Mouse (Mus musculus): ENCODE measurements at regions not wholly inside any gene's neighbourhood (a gene's known extent, or its start where the extent isn't known, plus 50 kb on each side); places are given as distances from the start of the nearest gene placed in this dataset.

DNA sequence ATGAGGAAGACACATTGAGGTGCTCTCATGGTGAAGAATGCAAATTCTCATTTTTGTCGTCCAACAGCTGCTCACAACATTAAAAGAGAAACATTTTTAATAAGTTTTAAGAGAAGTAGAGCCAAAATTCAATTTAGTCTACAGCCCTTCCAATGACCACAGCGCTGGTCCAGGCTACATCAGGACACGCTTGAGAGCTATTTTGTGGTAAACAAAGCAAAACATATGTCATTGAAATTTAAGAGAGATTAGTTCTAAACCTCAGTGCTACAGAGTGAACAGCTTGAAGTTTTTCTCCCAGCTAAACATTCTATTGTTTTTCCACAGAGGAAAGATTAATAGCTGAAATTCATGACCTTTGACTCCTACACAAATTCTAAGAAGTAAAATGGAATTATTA, 1820.8 kb upstream of the Acvr2a start:
- Histone ChIP-seq H3K9me3 (replicated peaks; ENCODE audit: control insufficient read depth, low read length, poor library complexity, severe bottlenecking) (no peaks in the 10 kb centered on the region), H3K36me3 (ENCODE audit: control insufficient read depth, insufficient read depth, low read length) (no peaks in the 10 kb centered on the region), H3K4me1 (ENCODE audit: control insufficient read depth, insufficient read depth, low read length) (no peaks in the 10 kb centered on the region), H3K4me2 (ENCODE audit: low read length) (no peak overlapping the region), H3K4me3 (ENCODE audit: low read depth, low read length) (no peak overlapping the region), H3K27ac (ENCODE audit: low read length) (no peak overlapping the region), H3K9ac (ENCODE audit: low read depth, low read length) (no peak overlapping the region), H3K27me3 (ENCODE audit: control insufficient read depth, insufficient read depth, low read depth, low read length) (no peaks in the 10 kb centered on the region)
- 80% methylated on average over 3 of the region's 3 CpGs for WGBS
- no peak for ATAC-seq

DNA sequence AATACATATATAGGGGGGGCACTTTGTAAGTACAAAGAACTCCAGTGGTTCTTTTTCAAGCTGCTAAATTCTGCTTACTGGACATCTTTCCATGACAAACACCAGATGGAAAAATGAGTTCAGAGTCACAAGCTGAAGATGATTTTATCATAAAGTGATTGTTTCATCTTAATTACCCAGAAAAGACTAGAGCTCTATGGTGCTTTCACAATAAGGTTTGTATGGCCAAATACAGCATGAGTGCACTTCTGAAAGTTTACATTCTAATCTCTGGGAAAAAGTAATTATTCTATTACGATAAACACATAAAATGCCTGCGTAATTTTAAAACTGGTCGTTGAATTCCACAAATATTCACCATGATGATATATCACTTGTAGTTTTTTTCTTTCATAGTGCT, 1821.2 kb upstream of the Acvr2a start:
- no peaks in the 10 kb centered on the region for H3K4me1 ChIP-seq (ENCODE audit: control insufficient read depth, insufficient read depth, low read length)
- H3K27ac ChIP-seq (ENCODE audit: low read length), result no peak overlapping the region
- no peak overlapping the region for H3K9ac ChIP-seq (ENCODE audit: low read depth, low read length)
- H3K9me3 ChIP-seq (replicated peaks; ENCODE audit: control insufficient read depth, low read length, poor library complexity, severe bottlenecking), result no peaks in the 10 kb centered on the region
- no peaks in the 10 kb centered on the region for H3K27me3 ChIP-seq (ENCODE audit: control insufficient read depth, insufficient read depth, low read depth, low read length)
- no peak for ATAC-seq
- WGBS, result 95% methylated on average over 3 of the region's 3 CpGs
- no peaks in the 10 kb centered on the region for H3K36me3 ChIP-seq (ENCODE audit: control insufficient read depth, insufficient read depth, low read length)
- no peak overlapping the region for H3K4me3 ChIP-seq (ENCODE audit: low read depth, low read length)
- no peak overlapping the region for H3K4me2 ChIP-seq (ENCODE audit: low read length)

DNA sequence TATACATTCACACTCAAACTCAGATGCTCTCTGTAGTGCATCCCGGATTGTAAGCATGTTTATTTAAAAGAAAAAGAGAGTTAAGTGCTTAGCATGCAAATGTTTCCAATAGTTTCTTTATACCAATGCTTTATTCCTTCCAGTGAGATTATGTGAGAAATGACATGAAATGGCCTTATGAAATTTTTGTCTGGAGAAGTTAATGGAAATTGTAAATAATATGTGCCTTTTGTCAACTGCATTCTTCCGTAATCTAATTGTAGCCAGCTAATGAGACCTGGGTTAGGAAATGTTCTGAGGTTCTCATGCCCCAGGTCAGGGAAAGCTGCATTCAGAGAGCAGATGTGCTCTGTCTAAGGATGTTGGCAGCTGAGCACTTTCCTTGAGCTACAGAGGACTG, 1827.2 kb upstream of the Acvr2a start:
- WGBS, result 89% methylated on average over 2 of the region's 2 CpGs

DNA sequence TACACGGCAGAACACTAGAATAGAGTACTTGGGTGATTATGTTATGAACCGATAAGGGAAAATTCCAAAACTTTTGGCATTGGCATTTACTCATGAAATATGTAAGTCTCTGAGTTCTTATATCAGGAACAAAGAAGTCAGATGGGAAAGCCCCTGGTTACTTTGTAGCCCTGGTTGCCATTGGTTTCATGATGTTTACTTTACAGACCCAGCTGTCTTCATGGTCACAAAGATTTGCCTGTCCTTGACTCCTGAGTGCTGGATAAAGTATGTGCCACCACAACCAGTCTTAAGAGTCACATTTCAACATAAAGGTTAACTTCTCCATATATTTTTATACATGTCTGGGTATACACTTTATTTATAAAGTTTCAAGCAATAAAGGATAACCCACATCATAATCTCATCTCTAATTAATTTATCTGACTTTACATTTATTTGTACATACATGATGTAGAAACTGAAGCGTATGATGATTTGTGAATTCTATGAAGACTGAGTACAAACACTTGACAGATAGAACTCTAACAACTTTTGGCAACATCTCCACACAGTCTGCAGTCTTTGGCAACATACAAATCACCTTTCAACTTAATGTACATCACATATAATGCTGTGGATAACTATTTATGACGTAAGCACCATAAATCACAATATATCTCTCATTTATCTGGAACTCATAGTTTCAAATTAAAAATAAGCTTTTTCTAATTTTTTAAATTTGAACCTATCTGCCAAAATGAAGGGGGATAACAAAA, 1827.8 kb upstream of the Acvr2a start:
- H3K9ac ChIP-seq (ENCODE audit: low read depth, low read length), result no peak overlapping the region
- H3K36me3 ChIP-seq (ENCODE audit: control insufficient read depth, insufficient read depth, low read length), result no peaks in the 10 kb centered on the region
- no peaks in the 10 kb centered on the region for H3K27me3 ChIP-seq (ENCODE audit: control insufficient read depth, insufficient read depth, low read depth, low read length)
- no peaks in the 10 kb centered on the region for H3K9me3 ChIP-seq (replicated peaks; ENCODE audit: control insufficient read depth, low read length, poor library complexity, severe bottlenecking)
- H3K4me1 ChIP-seq (ENCODE audit: control insufficient read depth, insufficient read depth, low read length), result no peaks in the 10 kb centered on the region
- no peak overlapping the region for H3K27ac ChIP-seq (ENCODE audit: low read length)
- H3K4me2 ChIP-seq (ENCODE audit: low read length), result no peak overlapping the region
- ATAC-seq, result no peak
- 88% methylated on average over 4 of the region's 4 CpGs for WGBS
- H3K4me3 ChIP-seq (ENCODE audit: low read depth, low read length), result no peak overlapping the region

More for the DNA sequence above, 1827.2 kb upstream of the Acvr2a start:
- Histone ChIP-seq H3K9ac (ENCODE audit: low read depth, low read length) (no peak overlapping the region), H3K9me3 (replicated peaks; ENCODE audit: control insufficient read depth, low read length, poor library complexity, severe bottlenecking) (no peaks in the 10 kb centered on the region), H3K36me3 (ENCODE audit: control insufficient read depth, insufficient read depth, low read length) (no peaks in the 10 kb centered on the region), H3K27ac (ENCODE audit: low read length) (no peak overlapping the region), H3K4me1 (ENCODE audit: control insufficient read depth, insufficient read depth, low read length) (no peaks in the 10 kb centered on the region), H3K4me3 (ENCODE audit: low read depth, low read length) (no peak overlapping the region), H3K27me3 (ENCODE audit: control insufficient read depth, insufficient read depth, low read depth, low read length) (no peaks in the 10 kb centered on the region), H3K4me2 (ENCODE audit: low read length) (no peak overlapping the region)
- no peak for ATAC-seq

DNA sequence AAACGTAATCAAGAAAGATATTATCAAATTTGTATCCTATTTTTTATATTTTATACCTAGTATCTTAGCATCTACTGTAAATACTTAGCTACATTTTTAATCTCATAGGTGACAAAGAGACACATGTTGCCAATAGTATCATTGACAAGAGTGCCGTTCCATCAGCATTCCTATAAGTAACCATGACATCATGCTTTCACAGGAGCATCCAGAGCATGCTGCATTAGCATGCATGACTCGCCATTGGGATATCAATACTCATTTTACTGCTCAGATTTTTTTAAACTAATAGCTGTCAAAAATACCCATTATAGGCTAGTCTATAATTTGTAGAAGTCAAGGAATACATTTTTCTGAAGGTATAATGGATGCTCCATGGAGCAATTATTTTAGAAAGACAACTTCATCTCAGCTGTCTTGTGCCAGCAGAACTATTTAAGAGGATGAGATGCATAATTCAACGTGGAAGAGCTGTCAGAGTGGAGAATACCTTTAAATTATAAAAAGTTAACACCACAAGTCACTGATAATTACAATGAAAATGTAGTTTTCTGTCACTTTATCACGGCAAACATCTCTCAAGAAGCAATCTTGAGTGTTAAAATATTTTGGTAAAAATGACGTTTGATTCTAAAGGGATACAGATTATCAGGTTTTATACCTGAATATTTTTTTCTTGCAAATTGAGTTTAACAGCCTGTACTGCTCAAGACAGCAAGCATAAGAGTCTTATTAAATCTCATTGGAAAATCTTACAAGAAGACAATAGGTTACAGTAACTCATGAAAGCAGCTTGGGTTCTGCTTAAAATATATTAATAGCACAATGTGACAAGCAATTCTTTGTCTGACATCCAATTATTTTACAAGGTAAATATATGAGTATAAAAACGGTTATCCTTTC, 1823.7 kb upstream of the Zeb2 start:
- Histone ChIP-seq H3K9ac (ENCODE audit: low read depth, low read length) (no peak overlapping the region), H3K4me3 (ENCODE audit: low read depth, low read length) (no peak overlapping the region), H3K27ac (ENCODE audit: low read length) (no peak overlapping the region), H3K4me1 (ENCODE audit: control insufficient read depth, insufficient read depth, low read length) (no peaks in the 10 kb centered on the region), H3K36me3 (ENCODE audit: control insufficient read depth, insufficient read depth, low read length) (no peaks in the 10 kb centered on the region), H3K27me3 (ENCODE audit: control insufficient read depth, insufficient read depth, low read depth, low read length) (no peaks in the 10 kb centered on the region), H3K9me3 (replicated peaks; ENCODE audit: control insufficient read depth, low read length, poor library complexity, severe bottlenecking) (no peaks in the 10 kb centered on the region), H3K4me2 (ENCODE audit: low read length) (no peak overlapping the region)
- ATAC-seq, result peak; percentile 78
- WGBS, result 57% methylated on average over 7 of the region's 7 CpGs

DNA sequence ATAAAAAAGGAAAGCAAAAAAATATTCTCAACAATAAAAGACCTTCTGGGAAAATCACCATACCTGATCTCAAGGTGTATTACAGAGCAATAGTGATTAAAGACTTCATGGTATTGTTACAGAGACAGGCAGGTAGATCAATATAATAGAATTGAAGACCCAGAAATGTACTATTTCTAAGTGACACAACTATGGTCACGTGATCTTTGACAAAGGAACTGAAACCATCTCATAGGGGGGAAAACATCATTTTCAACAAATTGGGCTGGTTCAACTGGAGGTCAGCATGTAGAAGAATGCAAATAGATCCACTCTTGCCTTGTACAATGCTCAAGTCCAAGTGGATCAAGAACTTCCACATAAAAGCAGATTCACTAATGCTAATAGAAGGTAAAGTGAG, 1815.6 kb upstream of the Zeb2 start:
- Histone ChIP-seq H3K27me3 (ENCODE audit: control insufficient read depth, insufficient read depth, low read depth, low read length) (no peaks in the 10 kb centered on the region), H3K9me3 (replicated peaks; ENCODE audit: control insufficient read depth, low read length, poor library complexity, severe bottlenecking) (no peaks in the 10 kb centered on the region), H3K4me1 (ENCODE audit: control insufficient read depth, insufficient read depth, low read length) (no peaks in the 10 kb centered on the region), H3K9ac (ENCODE audit: low read depth, low read length) (no peak overlapping the region), H3K27ac (ENCODE audit: low read length) (no peak overlapping the region), H3K4me2 (ENCODE audit: low read length) (no peak overlapping the region), H3K4me3 (ENCODE audit: low read depth, low read length) (no peak overlapping the region), H3K36me3 (ENCODE audit: control insufficient read depth, insufficient read depth, low read length) (no peaks in the 10 kb centered on the region)
- ATAC-seq, result no peak
- 85% methylated on average over 1 of the region's 1 CpGs for WGBS

DNA sequence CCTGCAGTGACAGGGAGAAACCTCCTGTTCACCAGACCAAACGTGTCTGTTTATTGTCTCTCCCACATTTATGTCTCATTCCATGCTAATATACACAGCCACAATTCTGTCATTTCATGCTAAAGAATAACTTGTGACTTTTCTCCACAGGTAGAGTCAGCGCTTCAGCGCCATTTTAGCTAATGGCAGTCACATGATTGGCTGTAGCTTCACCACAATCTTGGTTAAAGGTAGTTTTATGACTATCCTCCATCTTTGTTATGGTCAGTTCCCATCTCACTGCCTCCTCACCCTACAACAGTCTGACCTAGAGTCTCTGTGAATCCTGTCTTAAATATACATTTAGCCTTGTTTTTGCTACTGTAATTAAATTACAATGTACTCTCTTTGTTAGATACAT, 1807.0 kb upstream of the Zeb2 start:
- no peaks in the 10 kb centered on the region for H3K4me1 ChIP-seq (ENCODE audit: control insufficient read depth, insufficient read depth, low read length)
- H3K4me2 ChIP-seq (ENCODE audit: low read length), result no peak overlapping the region
- no peak for ATAC-seq
- H3K27me3 ChIP-seq (ENCODE audit: control insufficient read depth, insufficient read depth, low read depth, low read length), result no peaks in the 10 kb centered on the region
- H3K27ac ChIP-seq (ENCODE audit: low read length), result no peak overlapping the region
- no peaks in the 10 kb centered on the region; the same call in 1 of the 2 replicates for H3K9me3 ChIP-seq (replicated peaks; ENCODE audit: control insufficient read depth, low read length, poor library complexity, severe bottlenecking)
- no peak overlapping the region for H3K4me3 ChIP-seq (ENCODE audit: low read depth, low read length)
- no peaks in the 10 kb centered on the region for H3K36me3 ChIP-seq (ENCODE audit: control insufficient read depth, insufficient read depth, low read length)
- H3K9ac ChIP-seq (ENCODE audit: low read depth, low read length), result no peak overlapping the region
- WGBS, result 85% methylated on average over 3 of the region's 3 CpGs

DNA sequence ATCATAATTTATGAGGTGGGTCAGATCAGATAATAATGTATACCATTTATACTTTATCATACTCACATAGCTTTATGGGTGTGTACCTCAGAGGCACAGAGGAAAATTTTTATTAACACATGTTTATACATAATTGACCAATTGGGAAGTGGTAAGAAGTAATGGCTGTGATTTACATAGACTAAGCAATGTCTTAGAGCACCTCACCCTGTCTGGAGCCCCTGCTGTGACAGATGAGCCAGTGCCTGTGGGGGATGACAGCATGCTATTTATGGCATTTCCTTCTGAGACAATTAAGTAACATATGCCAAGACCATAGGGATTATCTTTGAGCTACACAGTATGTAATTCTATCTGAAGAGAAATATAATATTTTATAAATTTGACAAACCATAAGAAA, 1796.3 kb upstream of the Zeb2 start:
- H3K4me2 ChIP-seq (ENCODE audit: low read length), result no peak overlapping the region
- no peaks in the 10 kb centered on the region for H3K4me1 ChIP-seq (ENCODE audit: control insufficient read depth, insufficient read depth, low read length)
- ATAC-seq, result no peak
- H3K9me3 ChIP-seq (replicated peaks; ENCODE audit: control insufficient read depth, low read length, poor library complexity, severe bottlenecking), result no peaks in the 10 kb centered on the region
- H3K36me3 ChIP-seq (ENCODE audit: control insufficient read depth, insufficient read depth, low read length), result no peaks in the 10 kb centered on the region
- no peak overlapping the region for H3K4me3 ChIP-seq (ENCODE audit: low read depth, low read length)
- H3K9ac ChIP-seq (ENCODE audit: low read depth, low read length), result no peak overlapping the region
- H3K27me3 ChIP-seq (ENCODE audit: control insufficient read depth, insufficient read depth, low read depth, low read length), result no peaks in the 10 kb centered on the region
- no peak overlapping the region for H3K27ac ChIP-seq (ENCODE audit: low read length)

DNA sequence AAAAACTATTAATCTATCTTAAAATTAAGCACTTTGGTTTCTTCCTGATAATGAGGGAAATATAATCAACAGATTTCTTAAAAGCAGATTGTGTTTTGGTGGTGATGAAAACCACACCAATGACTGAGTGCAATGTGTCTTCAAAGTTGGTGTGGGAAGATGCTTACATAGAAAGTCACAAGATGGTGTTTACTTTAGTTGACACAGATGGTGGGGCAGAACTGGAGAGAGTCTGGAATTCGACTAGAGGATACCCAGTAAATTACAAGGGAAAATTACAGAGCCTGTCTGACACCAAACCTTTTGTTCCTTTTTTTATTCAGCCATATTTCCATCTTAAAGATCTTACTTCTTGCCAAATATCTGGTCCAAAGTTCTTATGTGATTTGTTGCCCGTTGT, 1766.0 kb upstream of the Zeb2 start:
- H3K9ac ChIP-seq (ENCODE audit: low read depth, low read length), result no peak overlapping the region
- H3K9me3 ChIP-seq (replicated peaks; ENCODE audit: control insufficient read depth, low read length, poor library complexity, severe bottlenecking), result no peaks in the 10 kb centered on the region
- no peak overlapping the region for H3K4me3 ChIP-seq (ENCODE audit: low read depth, low read length)
- H3K27me3 ChIP-seq (ENCODE audit: control insufficient read depth, insufficient read depth, low read depth, low read length), result no peaks in the 10 kb centered on the region
- H3K4me2 ChIP-seq (ENCODE audit: low read length), result no peak overlapping the region
- WGBS, result 76% methylated on average over 2 of the region's 2 CpGs
- H3K36me3 ChIP-seq (ENCODE audit: control insufficient read depth, insufficient read depth, low read length), result no peaks in the 10 kb centered on the region
- no peak overlapping the region for H3K27ac ChIP-seq (ENCODE audit: low read length)
- no peaks in the 10 kb centered on the region for H3K4me1 ChIP-seq (ENCODE audit: control insufficient read depth, insufficient read depth, low read length)
- no peak for ATAC-seq
